Mouse (Mus musculus): ENCODE data around the gene Thap2. TPM values are rescaled to one million over a fixed set of nuclear protein-coding genes. Genes with fewer than 3 reads are reported as not detected.

The Thap2 gene
- polyA plus RNA-seq, 1 experiment from 2014 or later, result 18.6 TPM

- ATAC-seq (ENCODE audit: low read depth), result no peak
- 76% methylated on average over 5 of the region's 5 CpGs for WGBS
- no peak overlapping the region for H3K27ac ChIP-seq (ENCODE audit: low read length)
- H3K27me3 ChIP-seq (ENCODE audit: control insufficient read depth, insufficient read depth, low read depth, low read length), result no peaks in the 10 kb centered on the region
- H3K4me3 ChIP-seq (ENCODE audit: low read length), result no peak overlapping the region
- no peak overlapping the region for H3K9ac ChIP-seq (ENCODE audit: low read length)
- H3K9me3 ChIP-seq (ENCODE audit: control insufficient read depth, low read length), result no peaks in the 10 kb centered on the region
- H3K4me1 ChIP-seq (replicated peaks; ENCODE audit: control insufficient read depth, insufficient read depth, low read length), result peaks cover under 1% of the 10 kb centered on the region
- H3K36me3 ChIP-seq (ENCODE audit: control insufficient read depth, insufficient read depth, low read length), result no peaks in the 10 kb centered on the region
- H3K4me2 ChIP-seq (ENCODE audit: low read depth, low read length), result no peak overlapping the region
Measured at GRCm38 (mm10) chr10:115321317-115322035, 62.8 kb downstream of the Thap2 start.

Other genes starting within 250 kb of the Thap2 start
- not detected in 2 replicates for gene Tph2, start 199.4 kb downstream of the Thap2 start, polyA plus RNA-seq (2015; fragmentation: Nextera tagmentation; extraction: Ambion mirVana)
- gene Tbc1d15, start 133.0 kb downstream of the Thap2 start, polyA plus RNA-seq (2015; fragmentation: Nextera tagmentation; extraction: Ambion mirVana), result 56.2 and 61.9 TPM in 2 replicates
- 3.8 and 4.0 TPM in 2 replicates for gene Rab21, start 68.8 kb downstream of the Thap2 start, polyA plus RNA-seq (2015; fragmentation: Nextera tagmentation; extraction: Ambion mirVana)
- 28.9 and 30.7 TPM in 2 replicates for gene Tmem19, start 21.9 kb downstream of the Thap2 start, polyA plus RNA-seq (2015; fragmentation: Nextera tagmentation; extraction: Ambion mirVana)
- gene Zfc3h1, start 516 bp upstream of the Thap2 start, polyA plus RNA-seq (2015; fragmentation: Nextera tagmentation; extraction: Ambion mirVana), result 18.1 and 18.9 TPM in 2 replicates
- not detected in 2 replicates for gene A930009A15Rik, start 185.5 kb upstream of the Thap2 start, polyA plus RNA-seq (2015; fragmentation: Nextera tagmentation; extraction: Ambion mirVana)
- 2.3 and 2.4 TPM in 2 replicates for gene Lgr5, start 203.3 kb upstream of the Thap2 start, polyA plus RNA-seq (2015; fragmentation: Nextera tagmentation; extraction: Ambion mirVana)

All from lung, embryonic 16.5 days (tissue).